Mouse (Mus musculus): ENCODE data around the gene Opa3.

GRCm38 (mm10) chr7:19242005-19242404, 13.9 kb downstream of the Opa3 start:
- no peak for TF ChIP-seq POLR2AphosphoS2 (IDR thresholded peaks at IDR 0.05; ENCODE audit: low read depth, low read length)
- TF ChIP-seq CTCF (conservative IDR thresholded peaks at IDR 0.05 in 1 of 2, IDR thresholded peaks at IDR 0.05 in 1 of 2; ENCODE audit: low read depth in 2 of 2, low read length in 2 of 2) = no peak
- TF ChIP-seq EP300 (IDR thresholded peaks at IDR 0.05; ENCODE audit: low read length) = no peak
- TF ChIP-seq KAT2A (IDR thresholded peaks at IDR 0.05; ENCODE audit: insufficient replicate concordance, low read length) = no peak
- TF ChIP-seq POLR2A (IDR thresholded peaks at IDR 0.05; ENCODE audit: low read depth, low read length) = no peak
- no peak for TF ChIP-seq RAD21 (IDR thresholded peaks at IDR 0.05; ENCODE audit: low read depth, low read length)
- TF ChIP-seq USF1 (IDR thresholded peaks at IDR 0.05; ENCODE audit: low read depth, low read length) = no peak
- no peak for TF ChIP-seq SMC3 (IDR thresholded peaks at IDR 0.05; ENCODE audit: low read depth, low read length)
- no peak for TF ChIP-seq NRF1 (IDR thresholded peaks at IDR 0.05; ENCODE audit: low read depth, low read length)
- no peak for TF ChIP-seq ZC3H11A (IDR thresholded peaks at IDR 0.05; ENCODE audit: low read depth, low read length)
- TF ChIP-seq ELF1 (IDR thresholded peaks at IDR 0.05; ENCODE audit: low read depth, low read length) = no peak
- TF ChIP-seq CHD1 (IDR thresholded peaks at IDR 0.05; ENCODE audit: low read depth, low read length) = no peak
- TF ChIP-seq MYC (IDR thresholded peaks at IDR 0.05; ENCODE audit: low read depth, low read length) = no peak
- TF ChIP-seq ETS1 (conservative IDR thresholded peaks at IDR 0.05; ENCODE audit: low read depth, low read length) = no peak
